In genomic region chr3:98915659-98916058, GRCm38 (mm10) we compare ENCODE assay signal across 9 mouse cellular contexts. TPM values are rescaled to one million over a fixed set of nuclear protein-coding genes. Genes with fewer than 3 reads are reported as not detected.
A peak's percentile ranks its signal among the peaks of the same experiment; 100 is the strongest.
DNase-seq lines count a peak whose midpoint lies in the region; ATAC-seq lines count a peak whose summit lies in the region.
"Had no signal": no experiment of that assay in that cellular context is flagged by ENCODE, and none has a peak within 500 bp of the region (broad histone marks: within the 10 kb centered on the region; RNA-seq: fewer than 3 reads in every experiment).

No protein-coding gene starts in this region.

- H3K36me3 ChIP-seq in hindbrain, embryonic 11.5 days (ENCODE audit: control insufficient read depth, insufficient read depth, low read length), result no peaks in the 10 kb centered on the region
- no peaks in the 10 kb centered on the region for H3K36me3 ChIP-seq in hindbrain, embryonic 12.5 days
- H3K36me3 ChIP-seq in neural tube, embryonic 14.5 days (ENCODE audit: control insufficient read depth, insufficient read depth, low read length), result no peaks in the 10 kb centered on the region
- H3K36me3 ChIP-seq: embryonic facial prominence, embryonic 13.5 days had no signal

- WGBS in hindbrain, embryonic 11.5 days, result 10% methylated on average over 4 of the region's 4 CpGs
- WGBS in hindbrain, embryonic 12.5 days, result 9% methylated on average over 4 of the region's 4 CpGs
- 5% methylated on average over 4 of the region's 4 CpGs for WGBS in neural tube, embryonic 14.5 days

- no peak for ATAC-seq in hindbrain, embryonic 11.5 days (ENCODE audit: low FRiP score)
- ATAC-seq in hindbrain, embryonic 12.5 days (ENCODE audit: low FRiP score), result no peak; the same call in 1 of the 2 replicates
- ATAC-seq in common myeloid progenitor, adult 5-6 weeks (replicated peaks; ENCODE audit: low read depth, poor library complexity, severe bottlenecking), result peak; percentile 68
- peak; percentile 46; the same call in 1 of the 2 replicates for ATAC-seq in neural tube, embryonic 14.5 days (ENCODE audit: low read depth)

- no peaks in the 10 kb centered on the region for H3K4me1 ChIP-seq in hindbrain, embryonic 11.5 days (replicated peaks; ENCODE audit: control insufficient read depth, insufficient read depth, low read length)
- no peaks in the 10 kb centered on the region for H3K4me1 ChIP-seq in hindbrain, embryonic 12.5 days
- H3K4me1 ChIP-seq in neural tube, embryonic 14.5 days (ENCODE audit: control insufficient read depth, insufficient read depth, low read length), result no peaks in the 10 kb centered on the region

- no peak overlapping the region for H3K9ac ChIP-seq in hindbrain, embryonic 11.5 days (ENCODE audit: low read depth, low read length)
- H3K9ac ChIP-seq in hindbrain, embryonic 12.5 days, result no peak overlapping the region
- H3K9ac ChIP-seq in neural tube, embryonic 14.5 days (replicated peaks; ENCODE audit: low read depth, low read length), result no peak overlapping the region
- H3K9ac ChIP-seq: embryonic facial prominence, embryonic 13.5 days had no signal

- no peak overlapping the region for H3K4me3 ChIP-seq in hindbrain, embryonic 11.5 days (ENCODE audit: low read depth, low read length)
- no peak overlapping the region for H3K4me3 ChIP-seq in hindbrain, embryonic 12.5 days
- no peak overlapping the region for H3K4me3 ChIP-seq in neural tube, embryonic 14.5 days (ENCODE audit: low read depth, low read length)
- H3K4me3 ChIP-seq: embryonic facial prominence, embryonic 13.5 days had no signal

- DNase-seq in hindbrain, embryonic 11.5 days (ENCODE audit: low spot score), result peak; percentile 82
- peak; percentile 79 for DNase-seq in NIH3T3 (ENCODE audit: low read depth)
- peak; percentile 21 for DNase-seq in gastrocnemius, postnatal 25 days
- peak; percentile 26 to 72 for DNase-seq in left cerebral cortex, postnatal 10 days (ENCODE audit: extremely low spot score in 1 of 2, low spot score in 2 of 2)
- peak; percentile 69 for DNase-seq in urinary bladder, postnatal 14 days (ENCODE audit: low spot score)

- intact Hi-C loops in left cerebral cortex, postnatal 10 days (cut with DNase I), result loop anchor here (5.0 to 10.0 kb wide), 3 partner anchors 57 to 1239 kb away; no protein-coding TSS in a partner anchor

- no peak overlapping the region for H3K4me2 ChIP-seq in hindbrain, embryonic 11.5 days (replicated peaks; ENCODE audit: low read depth, low read length)
- no peak overlapping the region for H3K4me2 ChIP-seq in hindbrain, embryonic 12.5 days (replicated peaks)
- H3K4me2 ChIP-seq in neural tube, embryonic 14.5 days (ENCODE audit: low read depth, low read length), result no peak overlapping the region
- H3K4me2 ChIP-seq: embryonic facial prominence, embryonic 13.5 days had no signal

- no peak overlapping the region for H3K27ac ChIP-seq in hindbrain, embryonic 11.5 days (ENCODE audit: low read depth, low read length)
- no peak overlapping the region for H3K27ac ChIP-seq in hindbrain, embryonic 12.5 days
- H3K27ac ChIP-seq in neural tube, embryonic 14.5 days (ENCODE audit: low read depth, low read length), result no peak overlapping the region
- H3K27ac ChIP-seq: embryonic facial prominence, embryonic 13.5 days had no signal

- no peaks in the 10 kb centered on the region for H3K9me3 ChIP-seq in hindbrain, embryonic 11.5 days (ENCODE audit: control insufficient read depth, low read length)
- no peaks in the 10 kb centered on the region for H3K9me3 ChIP-seq in hindbrain, embryonic 12.5 days (replicated peaks)
- no peaks in the 10 kb centered on the region for H3K9me3 ChIP-seq in neural tube, embryonic 14.5 days (ENCODE audit: control insufficient read depth, low read length)
- H3K9me3 ChIP-seq: embryonic facial prominence, embryonic 13.5 days had no signal

- H3K27me3 ChIP-seq in hindbrain, embryonic 11.5 days (ENCODE audit: control insufficient read depth, insufficient read depth, low read length), result no peaks in the 10 kb centered on the region
- H3K27me3 ChIP-seq in hindbrain, embryonic 12.5 days, result no peaks in the 10 kb centered on the region
- H3K27me3 ChIP-seq in neural tube, embryonic 14.5 days (ENCODE audit: control insufficient read depth, insufficient read depth, low read length), result no peaks in the 10 kb centered on the region
- H3K27me3 ChIP-seq: embryonic facial prominence, embryonic 13.5 days had no signal

RNA-seq across cellular contexts. Expression of gene Hao2, which starts 22.6 kb away (rescaled TPM):
- not detected in 2 replicates for polyA plus RNA-seq in hindbrain, embryonic 11.5 days (2014; fragmentation: Nextera tagmentation; extraction: Ambion mirVana)
- polyA plus RNA-seq in hindbrain, embryonic 12.5 days (2016; fragmentation: Nextera tagmentation; extraction: Ambion mirVana), result not detected in 2 replicates
- not detected in 2 replicates for total RNA-seq in common myeloid progenitor, adult 5-6 weeks (2017)
- not detected for total RNA-seq in gastrocnemius, postnatal 25 days (2021)
- total RNA-seq in left cerebral cortex, postnatal 10 days (2021), result not detected
- polyA plus RNA-seq in neural tube, embryonic 14.5 days (2014; fragmentation: Nextera tagmentation; extraction: Ambion mirVana), result not detected in 2 replicates
- polyA plus RNA-seq: embryonic facial prominence, embryonic 13.5 days had no signal

RNA-seq across cellular contexts. Expression of gene Hsd3b1, which starts 56.1 kb away (rescaled TPM):
- polyA plus RNA-seq in hindbrain, embryonic 11.5 days (2014; fragmentation: Nextera tagmentation; extraction: Ambion mirVana), result 0.32 and 0.76 TPM in 2 replicates
- 0.68 and 0.79 TPM in 2 replicates for polyA plus RNA-seq in hindbrain, embryonic 12.5 days (2016; fragmentation: Nextera tagmentation; extraction: Ambion mirVana)
- total RNA-seq in common myeloid progenitor, adult 5-6 weeks (2017), result not detected in 2 replicates
- total RNA-seq in gastrocnemius, postnatal 25 days (2021), result not detected
- not detected for total RNA-seq in left cerebral cortex, postnatal 10 days (2021)
- 0.31 TPM in 1 of 2 replicates, not detected in the other for polyA plus RNA-seq in neural tube, embryonic 14.5 days (2014; fragmentation: Nextera tagmentation; extraction: Ambion mirVana)
- polyA plus RNA-seq: embryonic facial prominence, embryonic 13.5 days had no signal

Comparison
In these comparisons a context has a peak if more than half of its experiments do, and no peak if none do; other contexts are left out.
1. ATAC-seq: peak in common myeloid progenitor, adult 5-6 weeks (single experiment) and neural tube, embryonic 14.5 days (single experiment); none in hindbrain, embryonic 11.5 days (single experiment) and hindbrain, embryonic 12.5 days (single experiment).
2. DNase-seq: peak in every context shown above with its lines; median percentile 82 in hindbrain, embryonic 11.5 days; 79 in NIH3T3; 69 in urinary bladder, postnatal 14 days; 49 in left cerebral cortex, postnatal 10 days; 21 in gastrocnemius, postnatal 25 days.